Mouse (Mus musculus) yolk sac, embryonic 10.5 days (tissue): Measurements from ENCODE around the gene Sik2.

ENCODE experiments used
- DNase-seq: peaks from one replicate; pipeline ENCODE4 v3.0.0-alpha.2; 2017; ENCODE audit warnings: low spot score

The Sik2 gene

DNA sequence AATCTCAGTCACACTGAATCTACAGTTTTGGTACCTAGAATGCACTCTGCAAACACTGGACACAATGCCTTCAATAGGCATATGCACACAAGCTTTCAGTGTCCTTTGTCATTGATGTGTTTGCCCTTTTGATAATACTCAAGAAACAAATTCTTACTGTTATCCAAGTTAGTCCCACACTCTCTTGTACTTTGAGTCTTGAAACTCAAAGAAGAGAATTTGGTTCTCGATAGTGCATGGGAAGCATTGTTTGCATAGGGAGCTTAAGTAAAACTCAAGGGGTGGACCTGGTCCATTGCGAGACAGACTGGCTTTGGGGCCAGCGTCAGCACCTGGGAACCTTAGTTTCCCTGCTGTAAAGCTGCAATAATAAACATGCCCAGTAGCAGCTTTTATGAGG, 90.7 kb downstream of the Sik2 start:
- no peak for DNase-seq

DNA sequence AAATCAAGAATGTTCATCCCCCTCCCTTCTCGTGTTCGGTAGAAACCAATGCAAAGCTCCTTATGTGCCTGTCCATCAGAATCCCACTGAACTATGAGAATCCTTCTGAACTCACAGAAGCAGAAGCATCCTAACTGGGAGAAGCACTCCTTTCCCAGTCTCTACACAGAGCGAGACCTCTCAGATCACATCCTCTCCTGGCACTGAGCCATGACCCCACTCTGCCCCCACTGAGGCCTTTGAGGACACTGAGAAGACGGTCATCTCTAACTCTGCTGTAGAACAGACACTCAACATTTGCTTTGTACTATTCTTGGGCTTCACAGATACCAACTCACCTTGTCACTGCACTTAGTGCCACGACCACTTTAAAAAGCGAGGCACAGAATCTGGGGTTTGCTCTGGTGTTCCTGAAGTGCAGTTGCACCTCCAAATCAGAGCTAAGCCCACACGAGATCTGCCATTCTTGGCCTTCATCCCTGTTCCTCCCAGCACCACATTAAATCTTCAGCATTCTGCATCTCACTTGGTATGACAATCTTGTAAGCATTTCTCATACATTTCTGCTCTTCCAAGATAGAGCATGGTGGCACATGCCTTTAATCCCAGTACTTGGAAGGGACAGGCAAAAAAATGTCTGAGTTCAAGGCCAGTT, 96.9 kb downstream of the Sik2 start:
- no peak for DNase-seq

DNA sequence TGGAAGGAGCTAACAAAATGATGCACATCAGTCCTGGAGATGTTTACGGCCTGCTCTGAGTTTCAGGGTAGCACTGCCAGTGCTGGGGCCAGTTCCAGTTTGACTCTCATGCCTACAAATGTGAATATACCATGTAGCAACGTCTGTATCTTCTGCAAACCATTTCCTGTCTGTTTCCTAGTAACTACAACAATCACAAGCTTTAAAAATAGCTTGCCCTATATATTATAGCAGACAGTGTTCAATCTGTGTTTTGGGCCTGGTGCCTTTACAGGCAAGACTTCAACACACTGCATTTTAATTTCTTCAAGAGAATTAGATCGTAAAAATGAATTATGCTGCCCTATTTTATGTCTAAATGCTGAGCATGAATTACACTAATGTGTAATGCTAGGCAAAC, 103.6 kb downstream of the Sik2 start:
- no peak for DNase-seq

DNA sequence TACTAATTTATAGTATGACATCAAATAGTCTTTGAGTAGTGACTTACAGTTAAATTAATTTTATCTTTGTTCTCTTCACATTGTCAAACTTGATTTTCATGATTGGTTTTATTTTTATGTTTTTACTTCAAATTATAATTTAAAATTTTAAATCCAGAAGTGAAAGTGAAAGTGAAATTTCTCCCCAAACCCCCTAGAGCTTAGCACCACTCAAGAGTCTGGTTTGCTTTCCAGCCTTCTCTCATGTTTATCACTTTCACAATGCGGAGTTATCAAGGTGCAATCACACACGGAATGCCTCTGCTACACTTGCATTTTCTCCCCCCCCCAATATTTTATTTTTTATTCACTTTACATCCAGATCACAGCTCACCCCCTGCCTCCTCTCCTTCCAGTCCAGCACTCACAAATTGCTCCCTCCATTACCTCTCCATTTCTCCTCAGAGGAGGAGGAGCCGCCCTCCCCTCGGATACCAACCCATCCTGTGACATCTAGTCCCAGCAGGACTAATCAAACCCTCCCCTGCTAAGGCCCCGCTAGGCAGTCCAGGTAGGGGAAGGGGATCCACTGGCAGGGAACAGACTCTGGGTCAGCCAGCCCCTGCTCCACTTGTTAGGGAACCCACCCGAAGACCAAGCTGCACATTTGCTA, 104.6 kb downstream of the Sik2 start:
- DNase-seq = no peak

DNA sequence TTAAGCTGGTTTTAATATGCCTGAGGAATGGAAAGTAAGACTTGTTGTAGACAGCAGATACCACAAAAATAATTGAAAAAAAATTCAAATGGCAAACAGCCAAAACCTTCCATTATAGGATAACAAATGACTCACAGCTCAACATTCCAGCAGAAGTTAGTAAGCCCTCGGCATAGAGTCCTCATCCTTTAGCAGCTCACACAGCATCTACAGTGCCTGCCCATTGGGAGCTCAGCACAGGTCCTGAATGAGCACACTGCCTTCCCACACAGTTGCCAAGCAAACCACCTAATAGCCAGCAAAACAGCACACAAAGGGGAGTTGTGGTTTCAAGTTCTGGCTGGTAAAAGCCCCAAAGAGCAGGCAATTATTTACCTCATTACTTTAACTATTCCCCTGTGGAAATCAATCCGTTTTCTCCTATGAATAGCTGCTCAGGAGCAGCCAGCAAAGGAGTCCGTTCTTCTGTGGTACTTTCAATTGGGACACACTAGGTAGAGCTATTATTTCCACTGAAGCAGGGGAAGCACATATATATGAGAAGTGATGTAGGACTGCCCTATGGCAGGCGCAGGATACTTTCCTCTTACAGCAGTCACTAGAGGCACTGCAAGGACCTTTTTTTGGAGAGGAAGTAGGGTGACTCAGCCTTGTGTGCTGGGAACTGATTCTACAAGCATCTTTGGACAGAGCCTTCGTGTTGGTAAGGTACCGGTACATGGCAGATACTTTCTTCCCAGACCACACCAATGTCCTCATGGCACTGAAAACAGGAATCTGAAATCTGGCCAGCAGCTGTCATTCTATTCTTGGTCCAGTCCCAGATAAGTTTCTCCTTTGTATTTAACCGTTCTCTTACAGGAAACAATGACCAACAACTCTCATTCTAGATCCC, 108.6 kb downstream of the Sik2 start:
- no peak for DNase-seq

DNA sequence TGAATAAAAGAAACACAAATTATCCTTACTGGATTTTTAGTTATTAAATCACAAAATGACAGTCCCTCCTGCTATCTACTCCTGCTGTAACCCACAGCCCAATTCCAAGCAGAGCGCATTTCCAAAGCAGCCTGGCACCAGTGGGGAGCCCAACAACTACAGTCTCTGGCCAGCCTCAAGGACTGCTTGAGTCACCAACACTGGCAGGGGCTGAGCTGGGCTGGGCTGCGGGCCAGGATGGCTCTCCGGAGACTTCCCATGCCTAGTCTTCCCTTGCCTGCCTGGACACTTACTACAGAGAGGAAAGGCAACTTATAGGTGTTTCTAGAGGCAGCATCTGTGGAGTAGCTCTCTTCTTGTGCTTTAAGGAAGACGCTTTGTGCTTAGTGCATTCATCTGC, 115.2 kb downstream of the Sik2 start:
- DNase-seq = no peak

DNA sequence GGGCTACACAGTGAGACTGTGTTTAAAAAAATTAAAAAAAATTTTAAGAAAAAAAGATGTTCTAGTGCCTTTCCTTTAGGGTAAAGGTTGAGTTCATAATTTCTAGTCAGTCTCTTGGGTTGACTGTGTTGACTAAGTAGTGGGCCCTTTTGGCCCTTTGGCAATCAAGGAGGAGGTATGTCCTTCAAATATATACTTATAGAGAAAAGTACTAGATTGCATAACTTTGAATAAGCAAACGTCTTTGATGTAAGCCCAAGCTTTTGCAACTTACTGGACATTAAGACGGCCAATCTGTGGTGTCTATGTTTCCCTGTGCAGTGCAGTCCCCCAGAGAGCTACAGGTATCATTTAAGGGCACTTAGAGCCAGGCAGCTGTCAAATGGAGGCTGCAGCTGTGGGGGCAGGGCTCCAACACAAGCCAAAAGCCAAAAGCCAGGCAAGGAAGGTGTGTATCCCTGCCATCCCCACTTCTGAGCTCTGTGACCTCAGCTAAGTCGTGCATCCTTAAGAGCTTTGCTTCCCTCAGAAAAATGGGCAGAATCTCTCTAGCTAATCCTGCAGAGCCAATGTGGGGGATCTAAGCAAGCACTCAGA, 118.3 kb downstream of the Sik2 start:
- DNase-seq = no peak

DNA sequence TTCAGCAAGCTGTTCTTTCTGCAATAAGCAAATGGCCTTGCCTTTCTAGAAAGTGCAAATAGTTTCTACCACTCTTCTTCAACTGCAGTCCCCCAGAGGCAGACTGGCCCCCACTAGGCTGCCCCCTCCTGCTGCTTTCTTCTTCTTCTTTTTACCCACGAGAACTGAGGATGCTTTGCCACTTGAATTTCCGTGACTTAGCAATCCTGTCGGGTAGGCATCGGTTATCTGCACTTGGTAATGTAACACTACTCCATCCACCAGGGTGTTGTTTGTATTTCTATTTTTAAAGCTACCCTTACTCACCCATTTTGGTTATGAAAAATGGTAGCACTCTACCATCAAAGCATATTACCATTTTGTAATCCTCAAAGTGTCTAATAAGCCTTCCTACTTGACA, 118.9 kb downstream of the Sik2 start:
- DNase-seq = no peak

DNA sequence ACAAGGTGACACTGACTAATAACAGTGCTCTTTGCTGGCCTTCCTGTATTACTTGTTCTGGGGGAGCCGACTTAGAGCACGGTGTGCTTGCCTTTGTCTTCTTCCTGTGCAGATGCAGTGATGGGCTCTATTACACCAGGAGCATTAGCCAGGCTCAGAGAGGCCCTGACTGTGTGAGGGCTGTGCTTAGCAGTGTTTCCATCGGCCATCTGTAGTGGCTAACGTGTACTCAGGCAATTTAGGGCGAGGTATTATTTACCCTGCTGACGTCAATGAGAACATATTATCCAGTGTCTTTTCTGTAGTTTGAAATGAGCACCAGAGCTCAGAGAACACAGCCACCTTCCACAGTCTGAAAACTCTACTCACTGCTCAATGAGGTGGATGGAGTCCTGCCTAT, 119.7 kb downstream of the Sik2 start:
- DNase-seq = no peak

DNA sequence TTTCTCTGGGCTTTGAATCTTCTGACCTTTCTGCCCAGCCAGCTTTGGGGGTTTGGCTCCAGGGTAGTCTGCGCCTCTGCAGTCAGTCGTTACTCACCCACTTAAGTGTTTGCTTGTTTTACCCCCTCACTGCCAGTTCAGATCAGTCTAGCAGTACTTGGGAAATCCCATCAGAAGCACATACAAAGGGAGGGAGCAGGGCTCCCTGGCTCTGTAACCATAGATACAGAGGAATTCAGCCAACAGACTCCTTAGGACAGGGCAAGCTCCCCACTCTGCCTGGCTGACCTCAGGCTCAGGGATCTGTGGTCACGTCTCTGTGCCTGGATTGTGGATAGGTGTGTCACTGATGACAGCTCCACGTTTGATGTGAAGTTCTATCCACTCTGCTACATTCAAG, 121.5 kb downstream of the Sik2 start:
- no peak for DNase-seq

DNA sequence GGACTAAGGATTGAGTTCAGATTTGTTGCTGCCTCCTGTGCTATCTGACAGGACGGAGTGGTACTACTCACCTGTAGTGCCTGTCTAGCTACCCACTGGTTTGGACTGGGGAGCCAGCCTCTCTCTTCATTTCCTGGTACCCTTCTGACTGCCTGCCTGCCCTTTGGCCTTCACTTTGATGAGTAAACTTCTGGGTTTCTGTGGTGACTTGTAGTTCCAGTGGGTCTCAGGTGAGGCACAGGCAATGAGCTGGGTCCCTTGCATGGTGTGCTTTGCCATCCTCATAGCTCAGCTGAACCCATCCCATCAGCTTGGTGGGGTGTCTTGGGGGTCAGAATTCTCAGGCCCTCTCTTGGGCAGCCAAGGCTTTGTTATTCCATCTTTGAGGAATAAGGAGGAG, 122.0 kb downstream of the Sik2 start:
- DNase-seq = no peak

DNA sequence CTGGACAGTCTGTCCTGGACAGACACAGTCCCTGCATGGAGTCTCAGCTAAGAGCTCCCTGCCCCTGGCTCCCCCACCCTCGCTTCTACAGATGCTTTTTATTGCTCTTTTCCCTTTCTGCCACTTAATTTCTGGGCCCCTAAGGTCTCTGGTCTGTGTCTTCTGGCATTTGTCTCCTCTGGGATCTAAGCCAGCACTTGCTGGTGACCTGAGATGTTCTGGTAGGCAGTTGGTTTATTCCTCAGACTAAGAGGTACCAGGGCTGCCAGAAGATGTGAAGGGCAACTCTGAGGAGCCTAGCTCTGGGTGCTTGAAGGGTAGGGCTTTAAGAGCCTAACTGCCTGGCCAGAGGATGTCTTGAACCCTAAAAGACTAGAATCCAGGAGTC, 123.3 kb downstream of the Sik2 start:
- no peak for DNase-seq

DNA sequence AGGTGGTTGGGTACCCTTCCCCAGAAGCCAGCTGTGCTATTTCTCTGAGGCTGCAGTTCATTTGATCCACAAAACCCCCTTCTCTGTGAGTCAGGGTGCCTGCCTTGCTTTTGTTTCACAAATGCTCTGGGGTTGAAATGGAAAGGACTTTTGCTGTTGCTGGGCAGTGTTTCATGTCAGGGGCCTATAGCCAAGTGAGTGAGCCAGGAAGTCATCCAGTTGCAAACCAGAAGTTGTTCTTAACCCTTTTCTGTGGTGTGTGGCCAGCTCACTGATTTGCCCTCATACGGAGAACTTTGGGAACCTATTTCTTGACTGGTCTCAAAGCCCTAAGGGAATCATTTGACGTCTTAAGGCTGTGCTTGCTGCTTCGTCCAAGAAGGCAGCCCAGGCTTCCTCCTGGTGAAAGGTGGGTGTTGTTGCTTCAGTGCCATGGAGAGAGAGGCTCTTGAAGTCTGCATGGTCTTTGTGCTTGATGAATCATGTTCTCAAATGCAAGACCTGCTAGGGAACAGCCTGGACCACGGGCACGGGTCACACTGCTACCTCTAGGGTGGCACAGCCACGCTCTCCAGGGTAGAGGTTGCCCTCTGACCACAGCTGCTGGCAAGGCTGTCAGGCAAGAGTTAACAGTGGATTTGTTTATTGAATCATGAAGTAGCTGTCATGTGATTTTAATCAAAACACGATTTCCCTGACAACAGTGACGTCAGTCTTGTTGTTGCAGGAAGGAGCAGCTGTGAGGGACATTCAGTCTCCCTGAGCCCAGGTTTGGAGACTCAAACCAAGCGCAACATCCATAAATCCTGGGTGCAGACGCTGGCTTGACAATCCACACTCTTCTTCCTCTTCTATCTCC, 123.9 kb downstream of the Sik2 start:
- DNase-seq = no peak

DNA sequence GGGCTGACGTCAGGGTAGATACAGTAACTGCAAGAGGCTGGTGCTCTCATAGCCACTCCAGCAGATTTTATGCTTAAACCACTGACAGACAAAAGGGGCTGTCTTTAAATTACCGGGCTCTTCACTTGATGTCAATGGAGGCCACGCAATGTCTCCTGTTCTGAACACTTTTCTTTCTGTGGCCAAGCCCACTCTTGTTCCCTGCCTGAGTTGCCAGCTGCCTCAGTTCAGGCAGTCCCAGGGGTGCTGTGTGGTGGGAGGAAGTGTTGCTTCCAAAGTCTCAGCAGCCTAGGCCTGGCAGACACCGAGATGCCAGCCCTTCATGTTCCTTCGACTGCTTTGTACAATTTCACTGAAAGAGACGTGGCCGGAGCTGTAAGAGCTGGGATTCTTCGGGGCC, 124.8 kb downstream of the Sik2 start:
- DNase-seq = no peak

DNA sequence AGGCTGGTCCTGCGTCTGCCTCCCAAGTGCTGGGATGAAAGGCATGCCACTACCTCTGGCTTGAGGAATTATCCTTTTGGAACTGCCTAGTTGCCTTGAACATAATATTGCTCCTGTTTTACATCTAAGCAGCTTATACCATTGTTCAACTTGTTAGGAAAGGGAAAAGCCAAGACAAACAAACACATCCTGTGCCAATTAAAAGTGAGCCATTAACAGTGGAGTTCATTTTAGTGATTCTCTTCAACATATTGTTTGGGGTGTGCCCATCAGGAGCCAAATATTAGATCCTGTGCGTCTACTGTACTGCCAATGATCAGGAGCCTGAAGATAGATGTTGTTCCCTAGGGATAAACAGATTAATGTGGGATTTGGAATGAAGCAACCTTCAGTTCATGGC, 126.7 kb downstream of the Sik2 start:
- no peak for DNase-seq

DNA sequence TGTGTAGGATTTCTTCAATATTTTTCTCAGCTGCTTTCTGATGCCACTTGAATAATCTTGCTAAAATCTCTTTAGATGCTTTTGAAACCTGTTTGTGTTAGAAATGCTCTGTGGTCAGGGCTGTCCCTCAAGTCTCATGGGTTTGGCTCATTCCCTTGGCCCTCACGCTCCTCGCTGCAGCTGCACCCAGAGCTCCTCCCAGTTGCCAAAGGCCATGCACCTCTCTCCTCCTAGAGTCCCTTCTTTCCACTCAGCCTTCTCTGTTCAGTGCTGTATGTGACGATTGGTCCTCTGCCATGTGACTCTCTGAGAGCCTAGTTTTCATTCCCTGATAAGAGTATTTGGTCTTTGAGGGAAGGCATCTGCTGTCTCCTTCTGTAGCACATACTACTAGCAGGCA, 131.4 kb downstream of the Sik2 start:
- DNase-seq = no peak

DNA sequence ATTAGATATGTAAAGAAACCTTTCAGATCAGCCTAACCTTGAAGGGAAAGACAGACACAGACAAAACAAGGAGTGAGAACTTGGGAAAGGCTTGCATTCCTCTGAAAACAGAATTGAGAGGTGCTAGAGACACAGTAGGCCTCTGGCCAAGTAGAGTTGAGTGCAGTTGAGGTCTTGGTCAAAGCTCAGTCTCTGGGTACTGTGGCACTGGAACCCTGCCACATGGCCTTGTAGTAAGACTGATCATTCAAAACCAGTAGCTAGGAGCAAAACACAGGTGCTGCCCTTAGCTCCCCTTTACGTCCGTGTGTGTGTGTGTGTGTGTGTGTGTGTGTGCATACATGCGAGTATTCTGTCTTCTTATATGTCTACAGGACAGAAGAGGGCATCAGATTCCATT, 132.6 kb downstream of the Sik2 start:
- no peak for DNase-seq

DNA sequence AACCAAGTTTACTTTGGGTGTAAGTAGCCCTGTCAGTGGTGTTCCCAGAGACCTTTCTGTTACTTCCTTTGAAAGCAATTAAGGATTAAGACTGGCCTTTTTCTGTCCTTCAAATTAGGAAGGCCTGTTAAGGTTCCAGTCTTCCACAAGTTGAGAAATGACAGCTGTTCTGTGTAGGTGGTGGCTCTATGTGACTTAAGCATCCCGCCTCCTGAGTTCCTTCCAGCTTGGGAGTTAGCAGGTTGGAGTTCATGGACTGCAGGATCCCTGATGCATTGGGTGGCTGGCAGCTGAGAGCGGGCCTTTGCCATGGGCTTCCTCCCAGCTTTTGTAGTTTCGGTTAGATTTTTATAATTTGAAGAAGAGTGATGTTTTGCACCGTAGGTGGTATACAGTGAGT, 133.4 kb downstream of the Sik2 start:
- no peak for DNase-seq

DNA sequence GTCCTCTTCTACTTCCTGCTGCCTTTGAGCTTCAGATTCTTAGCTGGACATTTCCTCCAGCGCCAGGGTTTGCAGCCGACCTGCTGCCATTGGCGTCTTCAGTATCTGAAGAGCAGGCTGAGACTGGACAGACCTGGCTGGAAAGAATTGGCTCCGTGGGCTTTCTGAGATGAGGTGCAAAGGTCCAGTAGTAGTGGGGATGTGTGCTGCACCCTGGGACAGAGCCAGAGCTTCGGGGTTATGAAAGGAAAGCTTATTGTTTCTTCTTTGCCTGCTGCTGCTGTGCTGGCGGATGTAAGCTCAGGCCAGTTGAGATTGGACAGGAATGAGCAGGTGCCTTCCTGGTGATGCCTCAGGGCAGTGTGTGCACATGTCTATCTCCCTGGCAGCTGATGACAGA, 134.8 kb downstream of the Sik2 start:
- no peak for DNase-seq

DNA sequence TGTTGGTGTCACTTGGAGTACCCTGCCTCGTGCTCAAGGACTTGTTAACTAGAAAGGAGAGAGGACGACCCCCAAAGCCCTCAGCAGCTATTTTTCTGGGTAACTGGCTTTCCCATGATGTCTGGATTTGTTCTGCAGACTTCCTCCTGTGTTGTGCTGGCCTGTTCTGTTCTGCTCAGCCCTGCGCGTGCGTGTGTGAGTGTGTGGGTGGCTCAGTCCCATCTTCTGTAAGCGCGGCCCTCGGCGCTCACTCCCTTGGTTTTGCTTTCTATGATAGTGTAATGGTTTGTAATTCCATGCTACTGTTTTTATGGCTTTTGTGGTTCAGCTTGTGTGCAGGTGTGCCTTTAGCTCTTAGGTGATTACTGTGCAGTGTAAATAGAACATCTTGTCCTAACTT, 135.7 kb downstream of the Sik2 start:
- DNase-seq = no peak

DNA sequence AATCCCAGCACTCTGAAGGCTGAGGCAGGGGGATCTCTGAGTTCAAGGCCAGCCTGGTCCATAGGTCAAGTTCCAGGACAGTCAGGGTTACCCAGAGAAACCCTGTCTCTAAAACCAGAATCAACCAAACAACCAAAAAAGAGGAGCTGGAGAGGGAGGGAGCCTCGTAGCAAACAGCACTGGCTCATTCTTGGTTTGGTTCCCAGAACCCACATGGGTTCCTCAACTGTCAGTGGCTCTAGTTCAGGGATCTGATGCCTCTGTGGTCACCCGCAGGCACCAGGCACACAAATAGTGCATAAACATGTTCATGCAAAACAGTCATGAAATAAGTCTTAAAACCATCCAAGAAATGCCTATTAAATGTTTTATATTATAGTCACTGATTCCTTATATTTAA, 140.7 kb downstream of the Sik2 start:
- DNase-seq = no peak

DNA sequence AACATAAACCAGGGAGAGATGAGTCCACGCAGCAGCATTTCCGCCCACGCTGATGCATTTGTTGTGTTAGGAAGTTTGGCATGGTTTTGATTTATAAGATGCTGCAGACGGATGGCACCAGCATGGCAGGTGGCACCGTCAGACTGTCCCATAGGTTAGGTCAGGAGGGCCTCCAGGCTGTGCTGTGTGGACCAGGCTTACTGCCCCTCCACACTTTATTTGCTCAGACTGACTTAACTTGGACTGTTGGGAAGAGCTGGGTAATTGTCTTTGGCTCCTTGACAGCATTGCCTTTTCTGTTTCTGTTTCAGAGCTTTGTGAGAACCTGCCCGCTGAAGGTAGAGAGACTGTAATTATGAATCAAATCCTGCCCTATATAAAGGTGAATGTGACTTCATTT, 141.9 kb downstream of the Sik2 start:
- DNase-seq = no peak
